Mouse (Mus musculus): ENCODE results near the gene Gpc6.

Gpc6 gene

GRCm38 (mm10) chr14:117055134-117055533 is 130.0 kb downstream of the Gpc6 start:
- no peak for DNase-seq (ENCODE audit: extremely low read depth, low read depth, low spot score)

DNA sequence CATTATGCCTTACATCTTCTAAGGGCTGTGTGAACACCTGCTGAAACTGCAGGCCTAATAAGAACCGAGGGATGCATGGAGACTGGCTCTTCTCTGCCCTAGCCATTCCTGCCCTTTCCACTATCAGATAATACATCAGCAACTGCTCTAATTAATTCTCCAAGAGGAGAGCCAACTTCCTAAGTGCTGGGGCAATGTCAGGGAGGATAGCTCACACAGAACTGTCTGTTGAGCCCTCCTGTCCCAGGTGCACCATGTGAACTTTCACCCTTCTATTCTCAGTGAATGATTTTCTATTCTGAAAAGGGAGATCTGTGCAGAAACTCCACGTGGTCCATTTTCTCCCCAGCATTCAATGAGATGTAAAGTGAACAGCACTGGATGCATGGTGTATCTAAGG is 136.0 kb downstream of the Gpc6 start:
- no peak for DNase-seq (ENCODE audit: extremely low read depth, low read depth, low spot score)

DNA sequence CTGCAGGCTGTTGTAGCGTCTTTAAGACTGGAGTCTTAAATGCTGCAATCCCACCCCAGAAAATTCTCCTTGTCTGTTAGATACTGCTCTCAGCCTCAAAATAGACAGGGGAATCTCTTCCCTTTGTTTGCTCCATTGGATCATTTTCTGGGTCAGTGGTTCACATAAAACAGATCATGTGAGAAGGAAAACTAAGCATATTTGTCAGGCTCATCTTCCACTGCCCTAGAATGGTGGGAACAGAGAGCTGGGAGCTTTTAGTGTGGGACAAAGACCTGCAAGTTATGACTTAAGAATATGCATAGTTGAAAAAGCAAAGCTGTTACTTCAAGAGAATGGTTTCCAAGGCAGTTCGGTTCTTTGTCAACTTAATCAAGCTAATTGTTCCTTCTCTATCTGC is 136.4 kb downstream of the Gpc6 start:
- no peak for DNase-seq (ENCODE audit: extremely low read depth, low read depth, low spot score)

GRCm38 (mm10) chr14:117068179-117068578 is 143.1 kb downstream of the Gpc6 start:
- DNase-seq (ENCODE audit: extremely low read depth, low read depth, low spot score), result no peak

- DNase-seq (ENCODE audit: extremely low read depth, low read depth, low spot score), result no peak
These were observed 145.5 kb downstream of the Gpc6 start for GRCm38 (mm10) chr14:117070470-117071085.

GRCm38 (mm10) chr14:117093586-117093985 is 168.5 kb downstream of the Gpc6 start:
- DNase-seq (ENCODE audit: extremely low read depth, low read depth, low spot score), result no peak

DNA sequence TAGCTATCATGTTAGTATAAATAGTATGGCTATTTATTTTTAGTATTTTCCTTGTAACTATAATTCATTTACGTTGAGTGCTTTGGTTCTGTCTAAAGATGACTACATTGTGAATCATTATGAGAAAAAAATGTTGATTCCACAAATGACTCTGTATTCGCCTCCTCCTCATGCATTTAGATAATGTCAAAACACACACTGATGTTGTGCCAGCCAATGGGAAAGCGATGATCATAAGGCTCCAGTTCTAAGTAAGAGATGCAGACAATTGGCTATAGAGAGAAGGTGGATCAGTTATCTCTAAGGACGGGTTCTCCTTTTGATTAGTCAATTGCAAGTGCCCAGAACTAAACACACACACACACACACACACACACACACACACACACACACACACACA is 181.8 kb downstream of the Gpc6 start:
- no peak for DNase-seq (ENCODE audit: extremely low read depth, low read depth, low spot score)

GRCm38 (mm10) chr14:117113153-117113552 is 188.0 kb downstream of the Gpc6 start:
- no peak for DNase-seq (ENCODE audit: extremely low read depth, low read depth, low spot score)

DNA sequence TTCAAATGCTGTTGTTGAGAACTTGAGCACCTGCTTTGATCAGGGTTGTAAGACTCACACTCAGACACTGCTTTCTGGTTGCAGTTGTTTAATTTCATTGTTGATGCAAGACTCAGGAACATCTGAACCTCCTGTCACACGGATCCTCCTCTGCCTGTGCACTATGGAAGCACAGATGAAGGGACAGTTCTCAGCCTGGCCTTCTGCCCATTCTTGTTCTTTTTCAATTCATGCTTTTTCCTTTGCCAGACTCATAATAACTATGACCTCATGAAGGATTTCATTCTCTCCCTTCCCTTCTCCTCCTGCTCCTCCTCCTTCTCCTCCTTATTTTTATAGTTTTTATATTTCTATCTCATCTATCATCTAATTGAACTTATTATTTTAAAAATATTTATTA is 196.9 kb downstream of the Gpc6 start:
- DNase-seq (ENCODE audit: extremely low read depth, low read depth, low spot score), result no peak

DNA sequence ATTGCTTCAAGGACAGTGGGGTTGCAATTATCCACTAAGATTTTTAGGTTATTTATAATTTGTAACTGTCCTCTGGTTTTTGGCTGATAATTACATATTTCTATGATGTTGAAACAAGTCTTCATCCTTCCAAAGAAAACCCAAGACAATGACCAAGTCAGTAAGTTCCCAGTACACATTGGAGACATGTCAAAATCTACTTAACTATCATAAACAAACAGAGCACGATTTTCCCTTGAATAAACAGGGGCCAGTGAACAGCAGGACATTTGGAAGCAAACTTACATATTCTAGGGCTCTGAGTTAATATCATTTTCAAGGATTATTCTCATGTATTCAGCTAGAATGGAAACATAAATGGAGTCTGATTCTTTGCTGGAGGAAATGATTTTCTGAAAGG is 205.2 kb downstream of the Gpc6 start:
- no peak for DNase-seq (ENCODE audit: extremely low read depth, low read depth, low spot score)

- no peak for DNase-seq (ENCODE audit: extremely low read depth, low read depth, low spot score)
These were observed 206.2 kb downstream of the Gpc6 start for GRCm38 (mm10) chr14:117131324-117131723.

DNA sequence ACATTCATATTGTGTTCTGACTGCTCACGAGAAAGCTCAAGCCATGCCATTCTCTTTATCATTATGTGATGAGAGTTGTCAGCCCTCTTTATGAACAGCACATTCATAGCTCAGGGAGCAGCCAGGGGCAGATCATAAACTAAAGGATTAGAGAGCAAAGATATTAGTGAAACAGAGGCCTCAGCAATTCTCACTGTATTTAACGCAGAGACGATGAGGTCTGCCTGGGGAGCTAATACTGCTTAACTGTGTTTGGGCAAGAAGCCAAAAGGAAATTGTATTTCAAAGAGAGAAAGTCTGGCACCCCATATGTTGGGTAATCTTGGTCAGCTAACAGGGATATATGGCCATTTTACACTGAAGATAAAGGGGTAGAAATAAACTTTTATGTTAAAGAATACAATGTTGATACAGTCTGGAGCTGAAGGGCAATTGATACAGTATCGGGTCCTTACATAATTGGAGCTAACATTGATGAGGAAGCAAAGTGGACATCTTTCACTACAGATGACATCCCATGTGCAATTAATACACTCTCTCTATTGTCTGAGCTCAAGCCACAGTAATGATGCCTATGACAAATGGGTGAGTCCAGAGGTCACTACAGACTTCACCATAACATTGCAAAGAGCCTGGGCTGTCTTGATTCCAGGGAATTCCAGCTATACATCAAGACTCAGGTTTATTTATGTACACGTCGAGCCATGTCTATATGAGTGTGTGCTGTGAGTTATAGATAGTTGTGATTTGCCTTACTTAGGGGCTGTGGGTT is 216.1 kb downstream of the Gpc6 start:
- no peak for DNase-seq (ENCODE audit: extremely low read depth, low read depth, low spot score)

DNA sequence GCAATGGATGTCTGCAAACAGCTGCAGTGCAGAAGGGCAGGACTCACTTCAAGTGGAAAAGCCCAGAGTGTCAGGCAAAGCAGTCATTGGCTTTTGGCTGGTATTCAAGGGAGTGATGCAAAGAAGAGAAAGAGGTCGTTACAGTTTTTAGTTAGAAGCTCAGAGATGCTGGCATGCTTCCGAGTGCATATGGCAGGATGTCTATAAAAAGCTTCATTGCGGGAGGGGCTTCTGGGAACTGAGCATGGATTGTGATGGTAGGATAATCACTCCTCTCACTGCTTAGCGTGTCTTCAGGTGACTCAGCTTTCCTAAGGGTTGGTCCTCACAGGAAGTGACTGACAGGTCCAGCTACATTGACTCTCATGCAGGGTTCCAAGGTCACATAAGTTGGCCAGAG is 221.0 kb downstream of the Gpc6 start:
- no peak for DNase-seq (ENCODE audit: extremely low read depth, low read depth, low spot score)

DNA sequence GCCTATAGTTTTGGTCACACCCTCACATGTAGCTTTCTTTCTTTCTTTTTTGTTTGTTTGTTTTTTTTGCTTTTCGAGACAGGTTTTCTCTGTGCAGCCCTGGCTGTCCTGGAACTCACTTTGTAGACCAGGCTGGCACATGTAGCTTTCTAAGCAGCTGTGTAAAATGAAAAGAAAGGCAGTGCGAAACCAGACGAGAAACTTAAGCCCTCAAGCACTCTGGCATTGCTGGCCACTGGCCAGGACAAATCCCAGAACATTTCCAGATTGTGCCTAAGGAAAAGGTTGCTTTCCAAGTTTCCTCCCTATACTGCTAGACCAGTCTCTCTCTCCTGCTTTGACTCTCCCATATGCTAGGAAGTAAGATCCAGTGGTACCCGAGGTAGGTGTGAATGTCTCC is 221.6 kb downstream of the Gpc6 start:
- no peak for DNase-seq (ENCODE audit: extremely low read depth, low read depth, low spot score)

DNA sequence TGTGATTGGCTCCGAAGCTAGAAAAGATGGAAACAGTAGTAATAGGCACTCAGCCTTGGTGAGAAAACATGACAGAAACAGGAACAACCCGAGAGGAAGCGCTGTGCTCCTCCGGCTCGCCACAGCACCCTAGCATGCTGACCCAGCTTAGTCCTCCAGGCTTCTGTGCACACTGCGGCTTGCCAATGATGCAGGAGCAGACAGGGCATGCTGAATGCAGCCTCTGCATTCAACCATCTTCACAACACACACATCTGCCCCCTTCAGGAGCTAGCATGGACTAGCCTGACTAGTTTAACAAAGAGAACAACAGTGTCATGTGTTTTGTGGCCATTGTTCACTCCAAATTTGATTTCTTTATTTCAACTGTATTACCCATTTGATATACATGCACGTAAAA is 226.5 kb downstream of the Gpc6 start:
- DNase-seq (ENCODE audit: extremely low read depth, low read depth, low spot score), result no peak

GRCm38 (mm10) chr14:117155884-117156465 is 230.9 kb downstream of the Gpc6 start:
- DNase-seq (ENCODE audit: extremely low read depth, low read depth, low spot score), result no peak

- DNase-seq (ENCODE audit: extremely low read depth, low read depth, low spot score), result no peak
These were observed 232.3 kb downstream of the Gpc6 start for GRCm38 (mm10) chr14:117157426-117157825.

DNA sequence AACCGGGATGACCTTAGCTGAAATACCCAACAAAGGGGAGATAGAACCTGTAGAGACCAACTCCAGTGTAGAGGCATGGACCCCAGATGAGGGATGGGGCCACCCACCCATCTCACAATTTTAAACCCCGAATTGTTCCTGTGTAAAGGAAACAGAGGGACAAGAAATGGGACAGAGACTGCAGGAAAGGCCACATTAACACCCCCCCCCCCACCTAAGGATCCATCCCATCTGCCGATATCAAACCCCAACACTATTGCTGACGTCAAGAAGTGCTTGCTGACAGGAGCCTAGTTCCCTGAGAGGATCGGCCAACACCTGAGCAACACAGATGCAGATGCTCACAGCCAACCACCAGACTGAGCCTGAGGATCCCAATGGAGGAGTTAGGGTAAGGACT is 241.2 kb downstream of the Gpc6 start:
- no peak for DNase-seq (ENCODE audit: extremely low read depth, low read depth, low spot score)

- no peak for DNase-seq (ENCODE audit: extremely low read depth, low read depth, low spot score)
These were observed 268.2 kb downstream of the Gpc6 start for GRCm38 (mm10) chr14:117193364-117193763.

DNA sequence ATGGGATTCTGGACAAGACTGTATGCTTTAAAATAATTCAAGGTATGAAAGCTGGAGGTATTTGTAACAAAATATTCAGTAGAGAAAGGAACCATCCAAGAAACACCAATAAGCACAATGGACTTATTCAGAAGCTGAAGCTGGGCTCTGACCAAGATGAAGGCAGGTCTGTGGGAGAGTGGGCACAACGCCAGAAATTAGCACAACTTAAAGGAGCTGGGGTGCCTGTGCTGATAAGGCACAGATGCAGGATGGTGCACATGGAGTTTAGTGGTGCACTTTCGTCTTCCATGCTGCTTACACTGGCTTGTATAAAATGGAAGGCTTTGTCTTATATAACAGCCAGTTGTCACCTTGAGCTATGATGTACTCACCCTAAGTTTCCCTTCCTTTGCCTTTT is 276.9 kb downstream of the Gpc6 start:
- no peak for DNase-seq (ENCODE audit: extremely low read depth, low read depth, low spot score)

DNA sequence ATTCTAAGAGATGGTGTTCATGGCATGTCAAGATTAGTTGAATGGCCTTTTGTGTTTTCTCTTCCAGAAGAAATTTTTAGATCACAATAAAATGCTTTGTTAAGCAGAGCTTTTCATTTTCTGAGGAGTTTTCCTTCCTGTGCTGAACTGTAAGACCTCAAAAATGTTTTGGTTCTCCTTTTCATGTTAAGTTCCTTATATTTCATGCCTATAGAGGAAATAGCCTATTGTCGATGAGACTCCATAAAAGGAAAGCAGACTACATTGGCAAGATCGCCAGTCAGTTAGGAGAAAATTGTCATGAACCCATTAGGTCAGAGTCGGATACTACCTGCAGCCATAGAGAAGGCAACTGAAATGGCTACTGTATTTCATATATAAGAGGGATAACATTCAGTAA is 278.8 kb downstream of the Gpc6 start:
- no peak for DNase-seq (ENCODE audit: extremely low read depth, low read depth, low spot score)

DNA sequence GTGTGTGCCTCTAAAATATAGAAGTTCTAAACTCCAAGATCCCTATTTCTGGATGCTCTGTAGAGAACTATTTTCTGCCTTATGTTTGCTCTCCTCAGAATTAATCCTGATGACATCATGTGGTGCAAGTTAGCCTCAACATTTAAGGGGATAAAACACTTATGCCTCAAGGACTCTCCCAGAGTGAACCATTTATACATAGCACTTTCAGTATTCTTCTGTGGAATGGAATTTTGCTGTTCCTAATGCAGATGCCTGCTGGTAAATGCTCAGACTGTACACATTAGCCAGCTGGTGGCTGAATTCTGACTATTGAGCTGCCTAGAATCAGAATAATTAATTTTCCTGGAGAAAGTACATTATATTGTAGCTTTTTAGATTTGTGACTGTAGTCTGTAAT is 289.3 kb downstream of the Gpc6 start:
- DNase-seq (ENCODE audit: extremely low read depth, low read depth, low spot score), result no peak

Measured in fat pad, adult 2 months (tissue).